Mouse (Mus musculus): ENCODE data around the gene Fzd4. TPM values are rescaled to one million over a fixed set of nuclear protein-coding genes. Genes with fewer than 3 reads are reported as not detected.

The Fzd4 gene
- polyA plus RNA-seq, 1 experiment, result not detected

- Histone ChIP-seq H3K27ac (ENCODE audit: insufficient read depth, low read depth, low read length) (no peak overlapping the region), H3K4me3 (ENCODE audit: insufficient read depth, low read depth, low read length) (no peak overlapping the region), H3K4me1 (ENCODE audit: control insufficient read depth, insufficient read depth, low read length) (no peaks in the 10 kb centered on the region)
- TF ChIP-seq POLR2A (IDR thresholded peaks at IDR 0.05; ENCODE audit: insufficient read depth, low read depth, low read length), result no peak
- TF ChIP-seq CTCF (IDR thresholded peaks at IDR 0.05; ENCODE audit: insufficient read depth, low read depth, low read length), result no peak
- 90% methylated on average over 1 of the region's 1 CpGs for WGBS
Observed at GRCm38 (mm10) chr7:89395399-89395798, 8.8 kb upstream of the Fzd4 start.

- WGBS, result 88% methylated on average over 8 of the region's 8 CpGs
Observed at GRCm38 (mm10) chr7:89396386-89396785, 7.8 kb upstream of the Fzd4 start.

GRCm38 (mm10) chr7:89397837-89398534, 6.2 kb upstream of the Fzd4 start:
- Histone ChIP-seq H3K4me3 (ENCODE audit: insufficient read depth, low read depth, low read length) (no peak overlapping the region), H3K4me1 (ENCODE audit: control insufficient read depth, insufficient read depth, low read length) (no peaks in the 10 kb centered on the region), H3K27ac (ENCODE audit: insufficient read depth, low read depth, low read length) (no peak overlapping the region)
- 84% methylated on average over 3 of the region's 3 CpGs for WGBS
- no peak for TF ChIP-seq CTCF (IDR thresholded peaks at IDR 0.05; ENCODE audit: insufficient read depth, low read depth, low read length)
- no peak for TF ChIP-seq POLR2A (IDR thresholded peaks at IDR 0.05; ENCODE audit: insufficient read depth, low read depth, low read length)

More at GRCm38 (mm10) chr7:89396386-89396785, 7.8 kb upstream of the Fzd4 start:
- Histone ChIP-seq H3K4me3 (ENCODE audit: insufficient read depth, low read depth, low read length) (no peak overlapping the region), H3K4me1 (ENCODE audit: control insufficient read depth, insufficient read depth, low read length) (no peaks in the 10 kb centered on the region), H3K27ac (ENCODE audit: insufficient read depth, low read depth, low read length) (no peak overlapping the region)
- TF ChIP-seq CTCF (IDR thresholded peaks at IDR 0.05; ENCODE audit: insufficient read depth, low read depth, low read length) (no peak), POLR2A (IDR thresholded peaks at IDR 0.05; ENCODE audit: insufficient read depth, low read depth, low read length) (no peak)

GRCm38 (mm10) chr7:89400721-89401120, 3.4 kb upstream of the Fzd4 start:
- 64% methylated on average over 2 of the region's 2 CpGs for WGBS
- no peak overlapping the region for H3K4me3 ChIP-seq (ENCODE audit: insufficient read depth, low read depth, low read length)
- no peak for TF ChIP-seq CTCF (IDR thresholded peaks at IDR 0.05; ENCODE audit: insufficient read depth, low read depth, low read length)
- no peak for TF ChIP-seq POLR2A (IDR thresholded peaks at IDR 0.05; ENCODE audit: insufficient read depth, low read depth, low read length)
- no peak overlapping the region for H3K27ac ChIP-seq (ENCODE audit: insufficient read depth, low read depth, low read length)
- peaks cover 14% of the 10 kb centered on the region; the same call in 1 of the 2 replicates for H3K4me1 ChIP-seq (ENCODE audit: control insufficient read depth, insufficient read depth, low read length)

- 69% methylated on average over 11 of the region's 11 CpGs for WGBS
- H3K27ac ChIP-seq (ENCODE audit: insufficient read depth, low read depth, low read length), result no peak overlapping the region
Observed at GRCm38 (mm10) chr7:89401136-89401858, 2.9 kb upstream of the Fzd4 start.

GRCm38 (mm10) chr7:89401936-89402335, 2.2 kb upstream of the Fzd4 start:
- H3K27ac ChIP-seq (ENCODE audit: insufficient read depth, low read depth, low read length), result no peak overlapping the region
- H3K4me3 ChIP-seq (ENCODE audit: insufficient read depth, low read depth, low read length), result no peak overlapping the region
- WGBS, result 89% methylated on average over 3 of the region's 3 CpGs
- TF ChIP-seq CTCF (IDR thresholded peaks at IDR 0.05; ENCODE audit: insufficient read depth, low read depth, low read length) (no peak), POLR2A (IDR thresholded peaks at IDR 0.05; ENCODE audit: insufficient read depth, low read depth, low read length) (no peak)
- H3K4me1 ChIP-seq (ENCODE audit: control insufficient read depth, insufficient read depth, low read length), result peaks cover 14% of the 10 kb centered on the region; the same call in 1 of the 2 replicates

More at GRCm38 (mm10) chr7:89401136-89401858, 2.9 kb upstream of the Fzd4 start:
- H3K4me1 ChIP-seq (ENCODE audit: control insufficient read depth, insufficient read depth, low read length), result peaks cover 14% of the 10 kb centered on the region; the same call in 1 of the 2 replicates
- no peak for TF ChIP-seq POLR2A (IDR thresholded peaks at IDR 0.05; ENCODE audit: insufficient read depth, low read depth, low read length)
- TF ChIP-seq CTCF (IDR thresholded peaks at IDR 0.05; ENCODE audit: insufficient read depth, low read depth, low read length), result no peak
- no peak overlapping the region for H3K4me3 ChIP-seq (ENCODE audit: insufficient read depth, low read depth, low read length)

- TF ChIP-seq CTCF (IDR thresholded peaks at IDR 0.05; ENCODE audit: insufficient read depth, low read depth, low read length) (no peak), POLR2A (IDR thresholded peaks at IDR 0.05; ENCODE audit: insufficient read depth, low read depth, low read length) (0 out of 2 replicates have a peak, but pooled peaks have one; percentile 8)
- Histone ChIP-seq H3K4me1 (ENCODE audit: control insufficient read depth, insufficient read depth, low read length) (peaks cover 14% of the 10 kb centered on the region; the same call in 1 of the 2 replicates), H3K27ac (ENCODE audit: insufficient read depth, low read depth, low read length) (peak overlapping the region; percentile 38), H3K4me3 (ENCODE audit: insufficient read depth, low read depth, low read length) (peak overlapping the region; percentile 84)
- 10% methylated on average over 52 of the region's 52 CpGs for WGBS
Observed at GRCm38 (mm10) chr7:89403053-89403972, 842 bp upstream of the Fzd4 start.

GRCm38 (mm10) chr7:89404734-89405440, 732 bp downstream of the Fzd4 start:
- Histone ChIP-seq H3K4me3 (ENCODE audit: insufficient read depth, low read depth, low read length) (peak overlapping the region; percentile 84), H3K4me1 (ENCODE audit: control insufficient read depth, insufficient read depth, low read length) (peaks cover 14% of the 10 kb centered on the region; the same call in 1 of the 2 replicates), H3K27ac (ENCODE audit: insufficient read depth, low read depth, low read length) (0 out of 2 replicates have a peak overlapping the region, but pooled peaks have one; percentile 26)
- WGBS, result 3% methylated on average over 35 of the region's 35 CpGs
- no peak for TF ChIP-seq CTCF (IDR thresholded peaks at IDR 0.05; ENCODE audit: insufficient read depth, low read depth, low read length)
